Mouse (Mus musculus) embryonic fibroblast, embryonic 13.5 days (primary cell): ENCODE results near the gene Aif1.

Experiments used
- CTCF ChIP-seq: IDR thresholded peaks from 2 replicates; pipeline ENCODE4 v1.5.1; 2011; ENCODE audit warnings: mild to moderate bottlenecking, control low read depth, low read length, moderate library complexity, borderline replicate concordance; ENCODE audit not compliant: insufficient read depth
- POLR2A ChIP-seq: IDR thresholded peaks from 2 replicates; pipeline ENCODE4 v1.6.1; 2011; ENCODE audit warnings: low read depth, mild to moderate bottlenecking, control low read depth, low read length, moderate library complexity

- no peak for TF ChIP-seq CTCF
- no peak for TF ChIP-seq POLR2A
Observed at GRCm38 (mm10) chr17:35141971-35142370, 33.9 kb downstream of the Aif1 start.
